Mouse (Mus musculus) midbrain, embryonic 15.5 days (tissue): ENCODE measurements around the gene Kif21a. TPM values are rescaled to one million over a fixed set of nuclear protein-coding genes. Genes with fewer than 3 reads are reported as not detected.

ENCODE experiments used
- ATAC-seq: fragments of 200-750 bp; cut with Nextera tagmentation; replicated peaks from 2 replicates; pipeline ENCODE4 v1.8.0; 2017; ENCODE audit warnings: moderate TSS enrichment
- H3K27ac ChIP-seq: fragments of 300-500 bp; sonication (generic); 2 replicates; pipeline ENCODE4 v1.5.1; 2015; ENCODE audit warnings: mild to moderate bottlenecking, inconsistent platforms
- H3K27me3 ChIP-seq: fragments of 300-500 bp; sonication (generic); replicated peaks from 2 replicates; pipeline ENCODE4 v1.6.1; 2015; ENCODE audit warnings: inconsistent platforms
- H3K36me3 ChIP-seq: fragments of 300-500 bp; sonication (generic); replicated peaks from 2 replicates; pipeline ENCODE4 v1.6.1; 2015; ENCODE audit warnings: inconsistent platforms
- H3K4me1 ChIP-seq: fragments of 300-500 bp; sonication (generic); 2 replicates; pipeline ENCODE4 v1.6.1; 2015; ENCODE audit warnings: inconsistent platforms
- H3K4me2 ChIP-seq: fragments of 300-500 bp; sonication (generic); 2 replicates; pipeline ENCODE4 v1.6.1; 2015; ENCODE audit warnings: inconsistent platforms, mild to moderate bottlenecking, moderate library complexity
- H3K4me3 ChIP-seq: fragments of 300-500 bp; sonication (generic); 2 replicates; pipeline ENCODE4 v1.5.1; 2015; ENCODE audit warnings: mild to moderate bottlenecking, inconsistent platforms
- H3K9ac ChIP-seq: fragments of 300-500 bp; sonication (generic); 2 replicates; pipeline ENCODE4 v1.6.1; 2015; ENCODE audit warnings: mild to moderate bottlenecking, inconsistent platforms
- H3K9me3 ChIP-seq: fragments of 300-500 bp; sonication (generic); 2 replicates; pipeline ENCODE4 v1.6.1; 2016; ENCODE audit warnings: inconsistent platforms
- WGBS: fragments of 180-500 bp; shearing (Covaris S2); methylation state at CpG from one replicate; pipeline ENCODE4 v1.1.7; 2015; ENCODE audit warnings: mixed read lengths; 5-methylcytosine and 5-hydroxymethylcytosine counted together
- polyA plus RNA-seq: library from polyadenylated mRNA; unstranded; fragments of >200 nt; fragmentation: Nextera tagmentation; extraction: Ambion mirVana; gene quantifications from 2 replicates; pipeline ENCODE4 v1.2.1, GENCODE M21; 2015

Gene Kif21a
- polyA plus RNA-seq, 1 experiment from 2014 or later = 50.9 TPM

DNA sequence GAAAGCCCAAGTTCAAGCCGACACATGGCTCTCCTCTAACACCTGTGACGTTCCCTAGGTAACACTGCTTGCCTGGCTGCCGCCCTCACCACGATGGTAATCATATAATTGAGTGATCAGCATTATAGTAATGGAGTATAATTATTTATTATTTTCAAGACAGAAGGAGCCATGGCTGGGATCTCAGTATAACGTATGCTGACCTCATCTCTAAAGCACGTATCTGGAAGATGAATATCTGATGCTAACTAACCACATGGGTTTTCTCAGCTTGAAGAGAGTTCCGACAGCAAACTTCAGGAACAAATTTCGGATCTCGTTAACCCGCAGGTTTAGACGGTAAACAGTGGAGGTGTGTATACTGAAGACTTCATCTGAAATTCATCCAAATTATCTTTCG lies 33.4 kb downstream of the Kif21a start:
- no peak for ATAC-seq
- Histone ChIP-seq H3K36me3 (no peaks in the 10 kb centered on the region), H3K4me3 (no peak overlapping the region), H3K9me3 (no peaks in the 10 kb centered on the region), H3K27ac (peak overlapping the region; percentile 94), H3K27me3 (no peaks in the 10 kb centered on the region), H3K4me2 (peak overlapping the region; percentile 48; the same call in 1 of the 2 replicates), H3K4me1 (peaks cover 73% of the 10 kb centered on the region), H3K9ac (no peak overlapping the region)
- WGBS = 28% methylated on average over 12 of the region's 12 CpGs

DNA sequence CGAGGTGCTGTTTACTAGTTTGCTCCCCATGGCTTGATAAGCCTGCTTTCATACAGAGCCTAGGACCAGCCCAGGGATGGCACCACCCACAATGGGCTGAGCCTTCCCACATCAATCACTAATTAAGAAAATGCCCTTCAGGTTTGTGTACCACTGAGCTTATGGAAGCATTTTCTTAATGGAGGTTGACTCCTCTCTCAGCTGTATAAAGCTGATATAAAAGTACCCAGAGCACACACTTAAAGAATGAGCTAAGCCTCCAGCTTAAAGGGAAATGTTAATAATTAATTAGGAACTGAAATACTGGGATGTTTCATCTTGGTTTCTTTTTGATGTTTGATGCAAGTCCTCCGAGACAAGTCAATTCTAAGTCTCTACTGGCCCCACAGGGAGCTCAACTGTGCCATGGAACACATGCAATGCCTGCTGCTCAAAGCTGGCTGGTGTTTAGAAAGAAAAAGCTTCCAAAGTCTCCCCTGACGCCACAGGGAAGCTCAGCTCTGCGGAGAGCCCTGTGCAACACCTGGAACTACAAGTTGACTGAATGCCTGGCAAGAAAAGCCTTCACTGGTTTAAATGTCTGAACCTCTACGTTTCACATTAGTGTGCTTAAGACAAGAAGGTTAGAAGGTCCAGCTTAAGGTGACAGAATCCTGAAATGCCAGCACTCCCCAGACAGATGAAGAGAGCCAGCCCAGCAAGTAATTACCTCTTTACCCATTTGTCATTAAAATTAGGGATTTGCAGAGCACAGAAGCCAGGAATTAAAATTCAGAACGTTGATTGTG lies 36.8 kb downstream of the Kif21a start:
- Histone ChIP-seq H3K36me3 (no peaks in the 10 kb centered on the region), H3K4me3 (no peak overlapping the region), H3K4me1 (peaks cover 76% of the 10 kb centered on the region), H3K9ac (no peak overlapping the region), H3K9me3 (no peaks in the 10 kb centered on the region), H3K4me2 (no peak overlapping the region), H3K27me3 (no peaks in the 10 kb centered on the region), H3K27ac (peak overlapping the region; percentile 59)
- peak; percentile 63 for ATAC-seq
- WGBS = 5% methylated on average over 6 of the region's 6 CpGs

DNA sequence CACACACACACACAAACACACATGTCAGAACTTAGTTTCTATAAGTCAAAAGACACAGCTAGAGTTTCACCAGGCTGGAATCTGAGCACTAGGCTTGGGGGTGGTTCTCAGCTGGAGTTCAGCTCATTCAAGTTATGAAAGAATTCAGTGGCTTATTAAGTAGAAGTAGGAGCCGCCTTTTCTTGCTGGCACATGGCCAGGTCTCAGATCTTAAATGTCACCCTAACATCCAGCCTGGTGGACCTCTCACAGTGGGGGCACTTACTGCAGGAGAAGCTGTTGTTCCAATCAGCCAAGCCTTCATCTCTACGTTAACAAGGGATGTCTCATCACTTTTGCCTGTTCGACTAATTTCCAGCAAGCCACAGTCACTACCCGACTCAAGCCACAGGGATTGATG lies 39.5 kb downstream of the Kif21a start:
- peak overlapping the region; percentile 47; the same call in 1 of the 2 replicates for H3K27ac ChIP-seq
- H3K4me1 ChIP-seq = peaks cover 51% of the 10 kb centered on the region
- no peak for ATAC-seq
- H3K27me3 ChIP-seq = no peaks in the 10 kb centered on the region
- no peaks in the 10 kb centered on the region for H3K9me3 ChIP-seq
- H3K4me2 ChIP-seq = no peak overlapping the region
- 16% methylated on average over 4 of the region's 4 CpGs for WGBS
- no peaks in the 10 kb centered on the region for H3K36me3 ChIP-seq
- H3K9ac ChIP-seq = no peak overlapping the region
- H3K4me3 ChIP-seq = no peak overlapping the region

DNA sequence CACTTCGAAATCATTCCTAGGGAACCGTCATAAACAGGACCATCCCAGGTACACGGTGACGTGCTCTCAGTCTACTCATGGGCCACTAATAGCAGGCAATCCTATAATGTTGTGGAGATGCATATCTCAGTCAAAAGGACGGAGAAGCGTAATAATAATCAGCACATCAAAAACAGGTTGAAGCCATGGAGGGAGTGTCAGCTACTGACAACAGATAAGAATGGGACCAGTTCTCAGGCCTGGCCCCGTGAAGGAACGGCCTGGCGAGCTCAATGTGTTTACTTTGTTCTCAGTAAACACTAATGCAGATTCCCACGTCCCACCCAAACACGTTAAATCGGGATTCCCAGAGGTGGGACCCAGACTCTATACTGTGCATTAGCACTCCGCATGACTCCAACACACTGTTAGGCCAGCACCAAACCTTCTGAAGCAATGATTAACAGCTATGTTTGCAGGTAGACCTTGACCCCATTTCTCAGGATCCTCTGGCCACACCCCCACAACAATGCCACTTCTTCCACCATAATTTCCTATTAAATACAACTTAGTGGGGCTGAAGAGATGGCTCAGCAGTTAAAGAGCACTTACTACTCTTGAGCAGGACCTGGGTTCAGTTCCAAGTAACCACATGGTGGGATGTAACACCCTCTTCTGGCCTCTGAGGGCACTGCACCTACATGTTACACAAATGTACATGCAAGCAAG lies 42.5 kb downstream of the Kif21a start:
- H3K27me3 ChIP-seq = no peaks in the 10 kb centered on the region
- H3K9ac ChIP-seq = no peak overlapping the region
- H3K4me1 ChIP-seq = peaks cover 29% of the 10 kb centered on the region
- ATAC-seq = no peak
- H3K9me3 ChIP-seq = no peaks in the 10 kb centered on the region
- no peak overlapping the region for H3K4me2 ChIP-seq
- H3K4me3 ChIP-seq = no peak overlapping the region
- H3K27ac ChIP-seq = no peak overlapping the region
- WGBS = 86% methylated on average over 13 of the region's 13 CpGs
- H3K36me3 ChIP-seq = no peaks in the 10 kb centered on the region

DNA sequence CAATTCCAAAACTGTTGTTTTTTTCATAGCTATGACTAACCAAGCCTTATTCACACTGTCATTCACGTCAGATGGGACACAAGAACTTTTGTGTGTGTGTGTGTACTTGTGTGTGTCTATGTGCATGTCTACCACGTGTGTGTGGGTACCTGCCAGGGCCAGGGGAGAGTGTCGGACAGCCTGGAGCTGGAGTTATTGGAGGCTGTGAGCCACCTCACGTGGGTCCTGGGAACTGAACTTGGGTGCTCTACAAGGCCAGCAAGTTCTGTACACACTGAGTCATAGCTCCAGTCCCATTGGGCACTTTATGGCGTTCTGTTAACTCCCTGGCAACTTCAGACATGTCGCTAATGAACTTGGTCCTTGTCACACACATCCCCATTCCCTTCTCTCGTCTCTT lies 45.0 kb downstream of the Kif21a start:
- no peak for ATAC-seq
- 90% methylated on average over 7 of the region's 7 CpGs for WGBS
- H3K27me3 ChIP-seq = no peaks in the 10 kb centered on the region
- H3K36me3 ChIP-seq = no peaks in the 10 kb centered on the region
- no peak overlapping the region for H3K4me3 ChIP-seq
- no peak overlapping the region for H3K4me2 ChIP-seq
- peaks cover 21% of the 10 kb centered on the region for H3K4me1 ChIP-seq
- no peaks in the 10 kb centered on the region for H3K9me3 ChIP-seq
- no peak overlapping the region for H3K9ac ChIP-seq
- no peak overlapping the region for H3K27ac ChIP-seq

DNA sequence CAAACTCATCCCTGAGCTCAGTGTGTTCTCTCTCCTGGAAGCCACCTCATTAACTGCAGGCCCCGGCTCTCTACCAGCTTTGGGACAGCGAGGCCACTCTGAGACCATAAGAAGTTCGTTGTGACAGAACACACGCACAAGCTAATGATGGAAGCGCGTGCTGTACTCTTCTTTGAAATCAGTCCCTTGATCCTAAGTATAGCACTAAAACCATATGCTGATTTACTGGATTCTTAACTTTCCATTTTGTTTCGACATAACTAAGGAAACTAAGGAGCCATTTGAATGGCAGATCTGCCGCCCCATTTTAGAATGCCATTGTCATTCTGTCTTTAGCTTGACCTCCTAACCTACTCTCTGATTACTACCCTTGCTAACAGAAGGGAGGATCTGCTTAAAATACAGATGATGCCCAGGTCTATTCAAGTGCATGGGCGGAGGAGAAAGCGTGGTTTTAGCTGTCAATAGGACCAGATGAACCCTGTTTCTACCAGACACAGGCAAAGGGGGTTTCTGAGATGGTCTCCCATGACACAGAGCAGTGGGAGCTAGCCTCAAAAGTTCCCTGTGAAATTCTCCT lies 48.6 kb downstream of the Kif21a start:
- peaks cover 19% of the 10 kb centered on the region for H3K4me1 ChIP-seq
- H3K4me2 ChIP-seq = no peak overlapping the region
- ATAC-seq = 0 out of 2 replicates have a peak, but pooled peaks have one; percentile 34

DNA sequence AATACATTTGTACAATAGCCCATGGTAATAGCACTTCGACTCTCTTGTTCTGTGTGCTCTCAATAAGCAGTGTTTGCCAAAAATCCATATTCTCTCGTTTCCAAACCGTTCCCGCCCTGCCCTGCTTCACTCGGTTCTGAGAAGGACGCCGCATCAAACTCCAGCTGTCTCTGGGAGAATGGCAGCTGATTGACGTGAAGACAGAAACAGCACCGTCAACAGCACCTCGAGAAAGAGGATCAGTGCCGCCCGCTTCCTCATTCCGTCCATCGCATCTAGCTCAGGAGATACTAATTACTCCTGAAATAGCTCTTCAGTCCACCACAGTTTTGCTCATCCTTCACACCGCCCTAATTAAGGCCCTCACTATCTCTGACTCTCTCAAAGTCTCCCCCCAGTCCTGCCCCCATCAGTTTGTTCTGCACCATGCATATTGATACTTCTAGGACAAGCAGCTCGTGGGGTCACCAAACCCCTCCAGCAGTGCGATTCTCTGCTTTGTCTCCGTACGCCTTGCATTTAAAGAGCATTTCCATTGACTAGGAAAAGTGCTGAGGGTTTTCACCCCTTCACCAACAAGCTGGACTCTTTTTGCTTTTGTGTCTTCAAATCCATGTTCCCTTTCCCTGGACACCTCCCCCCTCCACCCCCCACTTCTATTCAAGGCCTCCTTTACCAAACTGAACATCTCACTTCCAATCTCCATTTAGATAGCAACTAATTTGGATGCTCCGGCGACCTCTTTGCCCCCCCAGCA lies 49.3 kb downstream of the Kif21a start:
- WGBS = 26% methylated on average over 21 of the region's 21 CpGs
- H3K9ac ChIP-seq = no peak overlapping the region
- peaks cover 19% of the 10 kb centered on the region for H3K4me1 ChIP-seq
- H3K4me2 ChIP-seq = peak overlapping the region; percentile 19; the same call in 1 of the 2 replicates
- no peak overlapping the region for H3K4me3 ChIP-seq
- no peaks in the 10 kb centered on the region for H3K9me3 ChIP-seq
- H3K27me3 ChIP-seq = no peaks in the 10 kb centered on the region
- ATAC-seq = no peak
- H3K36me3 ChIP-seq = no peaks in the 10 kb centered on the region
- peak overlapping the region; percentile 39; the same call in 1 of the 2 replicates for H3K27ac ChIP-seq

More for the DNA sequence above, 48.6 kb downstream of the Kif21a start:
- no peak overlapping the region for H3K4me3 ChIP-seq
- WGBS = 28% methylated on average over 10 of the region's 10 CpGs
- no peaks in the 10 kb centered on the region for H3K36me3 ChIP-seq
- H3K27ac ChIP-seq = no peak overlapping the region
- H3K9me3 ChIP-seq = no peaks in the 10 kb centered on the region
- no peak overlapping the region for H3K9ac ChIP-seq
- no peaks in the 10 kb centered on the region for H3K27me3 ChIP-seq

DNA sequence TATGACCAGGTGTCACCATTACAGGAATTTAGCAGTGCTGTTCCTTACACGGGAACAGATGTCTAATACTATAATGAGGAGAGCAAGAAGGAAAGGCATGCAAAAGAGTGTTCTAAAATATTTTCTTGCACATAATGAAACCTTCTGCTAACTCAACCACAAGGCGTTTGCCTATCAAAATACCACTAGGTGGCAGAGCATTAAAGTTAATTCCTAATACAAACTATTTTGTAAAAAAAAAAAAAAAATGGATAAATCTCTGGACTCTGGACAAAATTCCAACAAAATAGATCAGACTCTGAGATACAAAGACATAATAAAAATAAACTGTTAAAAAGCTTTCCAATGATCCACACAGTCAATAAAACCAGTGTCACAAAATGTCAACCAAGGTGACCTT lies 56.9 kb downstream of the Kif21a start:
- ATAC-seq = no peak
- no peaks in the 10 kb centered on the region for H3K4me1 ChIP-seq
- H3K36me3 ChIP-seq = peaks cover 10% of the 10 kb centered on the region; the same call in 1 of the 2 replicates
- WGBS = 75% methylated on average over 2 of the region's 2 CpGs
- H3K27me3 ChIP-seq = no peaks in the 10 kb centered on the region
- H3K27ac ChIP-seq = no peak overlapping the region
- no peaks in the 10 kb centered on the region for H3K9me3 ChIP-seq
- no peak overlapping the region for H3K4me3 ChIP-seq
- H3K4me2 ChIP-seq = no peak overlapping the region
- no peak overlapping the region for H3K9ac ChIP-seq

DNA sequence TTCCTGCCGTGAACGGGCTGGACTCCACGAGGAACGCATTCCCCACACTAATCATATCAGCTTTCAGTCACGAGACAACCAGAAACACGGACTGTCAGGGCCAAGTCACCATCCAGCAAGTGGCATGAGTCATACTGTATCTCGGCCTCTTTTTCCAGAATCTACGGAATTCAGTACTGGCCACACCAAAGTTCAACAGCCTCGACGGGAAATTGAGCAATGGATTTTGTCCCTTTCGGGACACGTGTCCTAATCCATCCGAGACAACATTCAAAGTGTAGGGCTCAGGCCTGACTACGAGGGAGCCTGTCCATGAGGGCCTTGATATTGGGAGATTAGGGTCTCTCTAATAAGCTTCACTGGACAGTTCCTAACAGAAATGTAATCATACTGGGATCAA lies 57.4 kb downstream of the Kif21a start:
- Histone ChIP-seq H3K4me1 (no peaks in the 10 kb centered on the region), H3K27me3 (no peaks in the 10 kb centered on the region), H3K9me3 (no peaks in the 10 kb centered on the region), H3K4me2 (no peak overlapping the region), H3K36me3 (peaks cover 10% of the 10 kb centered on the region; the same call in 1 of the 2 replicates), H3K4me3 (no peak overlapping the region), H3K9ac (no peak overlapping the region), H3K27ac (no peak overlapping the region)
- WGBS = 92% methylated on average over 14 of the region's 14 CpGs
- no peak for ATAC-seq

DNA sequence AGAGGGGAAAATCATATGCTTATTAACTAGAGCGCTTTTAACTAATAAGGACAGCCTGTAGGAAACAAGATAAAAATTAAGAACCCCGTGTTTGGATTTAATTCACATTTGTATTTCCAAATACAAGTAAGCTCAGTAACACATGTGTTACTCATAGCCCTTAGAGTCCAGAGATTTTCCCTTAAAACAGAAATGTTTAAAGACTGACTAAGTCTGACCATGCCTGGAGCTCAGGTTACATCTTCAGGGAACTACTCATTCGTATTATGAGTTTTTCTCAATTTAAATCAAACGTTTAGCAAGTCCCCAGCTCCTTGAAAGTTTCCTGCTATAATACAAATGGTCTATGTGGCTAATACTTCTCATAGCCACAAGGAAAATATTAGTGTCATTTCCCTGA lies 57.9 kb downstream of the Kif21a start:
- Histone ChIP-seq H3K27me3 (no peaks in the 10 kb centered on the region), H3K27ac (no peak overlapping the region), H3K4me1 (no peaks in the 10 kb centered on the region), H3K9me3 (no peaks in the 10 kb centered on the region), H3K4me3 (no peak overlapping the region), H3K36me3 (peaks cover 16% of the 10 kb centered on the region; the same call in 1 of the 2 replicates), H3K4me2 (no peak overlapping the region), H3K9ac (no peak overlapping the region)
- ATAC-seq = no peak
- 82% methylated on average over 4 of the region's 4 CpGs for WGBS

DNA sequence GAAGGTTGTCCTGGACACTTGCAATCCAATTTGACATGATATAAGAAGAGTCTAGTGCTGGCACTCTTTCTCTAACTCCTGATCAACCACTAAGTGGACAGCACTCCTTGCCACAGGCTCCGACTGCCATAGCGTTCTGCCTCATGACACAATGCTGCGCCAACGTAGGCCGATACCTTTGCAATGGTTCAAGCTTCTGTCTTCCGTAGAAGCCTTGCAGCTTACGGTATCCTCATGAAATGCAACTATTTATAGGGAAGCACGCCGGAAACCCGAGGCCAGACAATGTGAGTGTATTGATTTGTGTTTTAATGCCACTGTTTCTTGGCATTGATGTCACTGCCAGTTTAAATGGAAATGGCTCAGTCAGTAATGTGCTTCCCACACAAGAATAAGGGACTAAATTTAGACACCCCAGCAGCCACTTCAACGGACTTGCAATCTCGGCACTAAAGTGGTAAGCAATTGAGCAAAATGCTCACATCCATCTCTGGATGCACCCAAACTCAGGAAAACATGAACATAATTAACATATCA lies 62.0 kb downstream of the Kif21a start:
- Histone ChIP-seq H3K36me3 (peaks cover 21% of the 10 kb centered on the region), H3K4me3 (no peak overlapping the region), H3K27me3 (no peaks in the 10 kb centered on the region), H3K9ac (no peak overlapping the region), H3K4me2 (no peak overlapping the region), H3K4me1 (no peaks in the 10 kb centered on the region), H3K9me3 (no peaks in the 10 kb centered on the region), H3K27ac (no peak overlapping the region)
- WGBS = 92% methylated on average over 12 of the region's 12 CpGs
- no peak for ATAC-seq

DNA sequence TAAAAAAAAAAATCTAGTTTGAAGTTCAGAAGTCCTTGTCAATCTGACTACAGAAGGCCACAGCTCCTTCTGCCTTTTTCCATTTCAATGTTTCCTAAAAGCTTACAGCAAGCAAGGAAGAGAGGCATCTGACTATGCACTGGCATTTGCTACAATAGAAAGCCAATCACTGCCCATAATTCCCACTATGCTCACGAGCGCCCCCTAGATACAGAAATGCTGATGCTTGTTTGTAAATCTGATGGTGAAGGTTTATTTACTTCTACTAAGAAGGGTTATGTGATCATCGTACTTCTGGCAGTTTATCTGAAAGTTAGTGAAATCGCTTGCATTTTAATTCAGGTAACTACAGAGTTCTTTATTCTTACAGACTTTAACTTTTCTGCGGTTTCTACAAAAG lies 73.8 kb downstream of the Kif21a start:
- Histone ChIP-seq H3K9ac (no peak overlapping the region), H3K4me2 (no peak overlapping the region), H3K4me3 (no peak overlapping the region), H3K4me1 (no peaks in the 10 kb centered on the region), H3K27me3 (no peaks in the 10 kb centered on the region), H3K36me3 (peaks cover 36% of the 10 kb centered on the region), H3K27ac (no peak overlapping the region), H3K9me3 (no peaks in the 10 kb centered on the region)
- WGBS = 75% methylated on average over 5 of the region's 5 CpGs
- ATAC-seq = no peak
